Mouse (Mus musculus) cerebellum, adult 11 months (tissue): ENCODE results near the gene Olfr1086.
"Not testable (repeated sequence)": the region's sequence is repeated elsewhere in the genome, so short reads cannot be mapped to it uniquely, and the experiment has no call there.

Experiments
- DNase-seq: peaks from one replicate; pipeline ENCODE4 v3.0.0; 2022

Gene Olfr1086

GRCm38 (mm10) chr2:86679992-86680391 is at the start of gene Olfr1086:
TSS of gene Olfr1086 (minus strand) at chr2:86680092.
- no peak for DNase-seq

GRCm38 (mm10) chr2:86698295-86698694 is 18.4 kb upstream of the Olfr1086 start, which contains the start of gene Olfr1087:
TSS of gene Olfr1087 (minus strand) at chr2:86698395.
- no peak for DNase-seq

DNA sequence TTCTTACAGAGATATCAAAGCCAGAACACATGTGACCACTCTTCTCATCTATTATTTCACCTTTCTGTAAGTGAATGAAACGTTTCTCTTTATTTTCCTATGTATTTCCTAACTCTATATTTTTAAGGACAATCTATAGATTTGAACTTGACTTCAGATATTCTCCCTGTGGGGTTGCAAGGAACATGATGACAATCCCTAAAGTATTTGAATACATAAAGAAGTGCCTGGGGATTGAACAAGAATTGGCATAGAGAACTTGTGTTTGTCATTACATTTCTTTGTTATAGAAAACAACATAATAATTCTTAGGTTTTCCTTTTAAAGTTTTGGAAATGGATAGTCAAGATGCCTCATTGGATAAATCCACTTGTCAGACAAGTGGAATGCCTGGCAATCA is 18.0 kb downstream of the Olfr1086 start, which contains the start of gene Olfr1085:
Olfr1085 (minus strand) TSS at position 101 of the 400 bp plus-strand sequence.
- no peak for DNase-seq

DNA sequence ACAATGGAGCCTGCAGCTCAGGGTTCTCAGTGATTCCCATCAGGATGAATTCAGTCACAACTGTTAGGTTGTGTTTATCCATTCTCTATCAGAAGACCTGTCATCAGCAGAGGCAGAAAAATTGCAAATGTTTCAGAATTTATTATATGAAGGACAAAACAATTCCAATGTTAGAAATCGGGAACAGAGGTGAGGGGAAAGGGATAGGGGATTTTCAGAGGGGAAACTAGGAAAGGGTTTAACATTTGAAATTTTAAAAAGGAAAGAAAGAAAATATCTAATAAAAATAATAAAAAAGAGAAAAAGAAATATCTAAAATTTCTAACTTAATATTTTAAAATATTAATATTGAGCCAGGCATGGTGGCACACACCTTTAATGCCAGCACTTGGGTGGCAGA is 40.3 kb downstream of the Olfr1086 start, which contains the start of gene Olfr1084:
Olfr1084 (minus strand) TSS at position 101 of the 400 bp plus-strand sequence.
- not testable (repeated sequence) for DNase-seq
